Mouse (Mus musculus): ENCODE results near the gene Iqsec1.

Iqsec1 gene

GRCm38 (mm10) chr6:90706490-90706889 is 282.0 kb downstream of the Iqsec1 start:
- peak; percentile 60 for DNase-seq (ENCODE audit: low spot score)

- DNase-seq (ENCODE audit: low spot score): no peak
Measured at GRCm38 (mm10) chr6:90705738-90706137, 282.7 kb downstream of the Iqsec1 start.

- DNase-seq (ENCODE audit: low spot score): peak; percentile 47
Measured at GRCm38 (mm10) chr6:90704705-90705344, 283.7 kb downstream of the Iqsec1 start.

- DNase-seq (ENCODE audit: low spot score): no peak
Measured at GRCm38 (mm10) chr6:90703782-90704181, 284.7 kb downstream of the Iqsec1 start.

GRCm38 (mm10) chr6:90702837-90703735 is 285.4 kb downstream of the Iqsec1 start:
- no peak for DNase-seq (ENCODE audit: low spot score)

GRCm38 (mm10) chr6:90702197-90702596 is 286.3 kb downstream of the Iqsec1 start:
- DNase-seq (ENCODE audit: low spot score): no peak

GRCm38 (mm10) chr6:90701391-90701790 is 287.1 kb downstream of the Iqsec1 start:
- no peak for DNase-seq (ENCODE audit: low spot score)

GRCm38 (mm10) chr6:90700737-90701136 is 287.7 kb downstream of the Iqsec1 start:
- no peak for DNase-seq (ENCODE audit: low spot score)

GRCm38 (mm10) chr6:90700068-90700467 is 288.4 kb downstream of the Iqsec1 start:
- no peak for DNase-seq (ENCODE audit: low spot score)

- DNase-seq (ENCODE audit: low spot score): no peak
Measured at GRCm38 (mm10) chr6:90698843-90699242, 289.6 kb downstream of the Iqsec1 start.

GRCm38 (mm10) chr6:90695754-90696153 is 292.7 kb downstream of the Iqsec1 start:
- DNase-seq (ENCODE audit: low spot score): no peak

GRCm38 (mm10) chr6:90692404-90692803 is 296.1 kb downstream of the Iqsec1 start:
- no peak for DNase-seq (ENCODE audit: low spot score)

GRCm38 (mm10) chr6:90691935-90692334 is 296.6 kb downstream of the Iqsec1 start:
- DNase-seq (ENCODE audit: low spot score): no peak

- no peak for DNase-seq (ENCODE audit: low spot score)
Measured at GRCm38 (mm10) chr6:90689500-90689899, 299.0 kb downstream of the Iqsec1 start.

- DNase-seq (ENCODE audit: low spot score): no peak
Measured at GRCm38 (mm10) chr6:90688742-90689141, 299.7 kb downstream of the Iqsec1 start.

GRCm38 (mm10) chr6:90688003-90688402 is 300.5 kb downstream of the Iqsec1 start:
- no peak for DNase-seq (ENCODE audit: low spot score)

GRCm38 (mm10) chr6:90686812-90687211 is 301.7 kb downstream of the Iqsec1 start:
- DNase-seq (ENCODE audit: low spot score): no peak

- DNase-seq (ENCODE audit: low spot score): no peak
Measured at GRCm38 (mm10) chr6:90683831-90684532, 304.5 kb downstream of the Iqsec1 start.

GRCm38 (mm10) chr6:90680401-90680800 is 308.1 kb downstream of the Iqsec1 start:
- DNase-seq (ENCODE audit: low spot score): no peak

- DNase-seq (ENCODE audit: low spot score): no peak
Measured at GRCm38 (mm10) chr6:90678759-90679158, 309.7 kb downstream of the Iqsec1 start.

GRCm38 (mm10) chr6:90668693-90669092 is 319.8 kb downstream of the Iqsec1 start:
- DNase-seq (ENCODE audit: low spot score): no peak

GRCm38 (mm10) chr6:90663736-90664135 is 324.7 kb downstream of the Iqsec1 start:
- no peak for DNase-seq (ENCODE audit: low spot score)

GRCm38 (mm10) chr6:90662148-90662547 is 326.3 kb downstream of the Iqsec1 start:
- DNase-seq (ENCODE audit: low spot score): no peak
